Mouse (Mus musculus) layer of hippocampus, adult 2 months (tissue): ENCODE results near the gene Pde4dip. TPM values are rescaled to one million over a fixed set of nuclear protein-coding genes. Genes with fewer than 3 reads are reported as not detected.

Source experiments
- DNase-seq, 2 experiments: peaks; one replicate each; pipeline ENCODE4 v3.0.0; 2022; ENCODE audit warnings: low spot score in 2 of 2
- H3K27ac ChIP-seq: fragments of 200-600 bp; 2 replicates; pipeline ENCODE4 v1.8.1; 2022
- H3K4me3 ChIP-seq: fragments of 200-600 bp; 2 replicates; pipeline ENCODE4 v1.8.1; 2022; ENCODE audit warnings: mild to moderate bottlenecking
- CTCF ChIP-seq: fragments of 200-600 bp; conservative IDR thresholded peaks from 2 replicates; pipeline ENCODE4 v1.8.1; 2022; ENCODE audit warnings: antibody characterized with exemption, mild to moderate bottlenecking, moderate library complexity
- total RNA-seq, 2 experiments: library from RNA; stranded (reverse); gene quantifications; 2 replicates each; pipeline ENCODE4 v1.2.3; 2021

Pde4dip gene
- total RNA-seq, 2 experiments from 2014 or later, result 232 to 246 TPM

GRCm38 (mm10) chr3:97851803-97852202 is 36.7 kb downstream of the Pde4dip start:
- H3K27ac ChIP-seq, result no peak overlapping the region

GRCm38 (mm10) chr3:97847626-97848025 is 40.9 kb downstream of the Pde4dip start:
- no peak for TF ChIP-seq CTCF
- no peak for DNase-seq
- H3K27ac ChIP-seq, result peak overlapping the region; percentile 71
- H3K4me3 ChIP-seq, result no peak overlapping the region

More at GRCm38 (mm10) chr3:97851803-97852202, 36.7 kb downstream of the Pde4dip start:
- H3K4me3 ChIP-seq, result no peak overlapping the region
- DNase-seq, result no peak
- no peak for TF ChIP-seq CTCF

GRCm38 (mm10) chr3:97846448-97846847 is 42.1 kb downstream of the Pde4dip start:
- no peak for TF ChIP-seq CTCF
- no peak for DNase-seq
- peak overlapping the region; percentile 71 for H3K27ac ChIP-seq
- H3K4me3 ChIP-seq, result no peak overlapping the region

GRCm38 (mm10) chr3:97844821-97845201 is 43.7 kb downstream of the Pde4dip start:
- no peak for TF ChIP-seq CTCF
- H3K4me3 ChIP-seq, result no peak overlapping the region
- peak overlapping the region; percentile 71; the same call in 1 of the 2 replicates for H3K27ac ChIP-seq
- DNase-seq, result no peak

- DNase-seq, result no peak
- Histone ChIP-seq H3K27ac (peak overlapping the region; percentile 79), H3K4me3 (no peak overlapping the region)
- TF ChIP-seq CTCF, result no peak
Observed at GRCm38 (mm10) chr3:97844163-97844820, 44.2 kb downstream of the Pde4dip start.

GRCm38 (mm10) chr3:97842641-97843040 is 45.9 kb downstream of the Pde4dip start:
- no peak for DNase-seq
- Histone ChIP-seq H3K27ac (peak overlapping the region; percentile 39; the same call in 1 of the 2 replicates), H3K4me3 (no peak overlapping the region)
- TF ChIP-seq CTCF, result no peak

GRCm38 (mm10) chr3:97840439-97840838 is 48.1 kb downstream of the Pde4dip start:
- Histone ChIP-seq H3K27ac (no peak overlapping the region), H3K4me3 (no peak overlapping the region)
- peak; percentile 67 for TF ChIP-seq CTCF
- no peak for DNase-seq

- no peak for TF ChIP-seq CTCF
- Histone ChIP-seq H3K4me3 (no peak overlapping the region), H3K27ac (no peak overlapping the region)
- DNase-seq, result no peak
Observed at GRCm38 (mm10) chr3:97835888-97836287, 52.6 kb downstream of the Pde4dip start.

- no peak overlapping the region for H3K4me3 ChIP-seq
- peak overlapping the region; percentile 29; the same call in 1 of the 2 replicates for H3K27ac ChIP-seq
- no peak for TF ChIP-seq CTCF
- DNase-seq, result no peak
Observed at GRCm38 (mm10) chr3:97834625-97835024, 53.9 kb downstream of the Pde4dip start.

GRCm38 (mm10) chr3:97831564-97832320 is 56.8 kb downstream of the Pde4dip start:
- H3K4me3 ChIP-seq, result no peak overlapping the region
- DNase-seq, result no peak
- no peak for TF ChIP-seq CTCF
- H3K27ac ChIP-seq, result peak overlapping the region; percentile 51; the same call in 1 of the 2 replicates

- peak; percentile 34 for TF ChIP-seq CTCF
- peak; percentile 58 to 60 for DNase-seq
- H3K27ac ChIP-seq, result peak overlapping the region; percentile 51; the same call in 1 of the 2 replicates
- no peak overlapping the region for H3K4me3 ChIP-seq
Observed at GRCm38 (mm10) chr3:97830622-97831021, 57.9 kb downstream of the Pde4dip start.

- no peak for TF ChIP-seq CTCF
- no peak for DNase-seq
Observed at GRCm38 (mm10) chr3:97830122-97830521, 58.4 kb downstream of the Pde4dip start.

GRCm38 (mm10) chr3:97828286-97828685 is 60.2 kb downstream of the Pde4dip start:
- no peak for DNase-seq
- H3K4me3 ChIP-seq, result no peak overlapping the region
- no peak overlapping the region for H3K27ac ChIP-seq
- no peak for TF ChIP-seq CTCF

More at GRCm38 (mm10) chr3:97830122-97830521, 58.4 kb downstream of the Pde4dip start:
- peak overlapping the region; percentile 51; the same call in 1 of the 2 replicates for H3K27ac ChIP-seq
- no peak overlapping the region for H3K4me3 ChIP-seq
